Mouse (Mus musculus): ENCODE measurements around the gene Gm10283. TPM values are rescaled to one million over a fixed set of nuclear protein-coding genes. Genes with fewer than 3 reads are reported as not detected.

Gene Gm10283
- total RNA-seq, 4 experiments from 2014 or later, result not detected

Other genes starting within 250 kb of the Gm10283 start
- not detected for gene Aadat, start 2.7 kb upstream of the Gm10283 start, total RNA-seq (2022)
- gene Mfap3l, start 129.6 kb upstream of the Gm10283 start, total RNA-seq (2022), result 1 to 10 TPM; 2.5 to 5.8 (median 4.0) TPM

Data from gastrocnemius, adult 8-10 months (tissue).